Mouse (Mus musculus): ENCODE measurements at regions not wholly inside any gene's neighbourhood (a gene's known extent, or its start where the extent isn't known, plus 50 kb on each side); places are given as distances from the start of the nearest gene placed in this dataset.

DNA sequence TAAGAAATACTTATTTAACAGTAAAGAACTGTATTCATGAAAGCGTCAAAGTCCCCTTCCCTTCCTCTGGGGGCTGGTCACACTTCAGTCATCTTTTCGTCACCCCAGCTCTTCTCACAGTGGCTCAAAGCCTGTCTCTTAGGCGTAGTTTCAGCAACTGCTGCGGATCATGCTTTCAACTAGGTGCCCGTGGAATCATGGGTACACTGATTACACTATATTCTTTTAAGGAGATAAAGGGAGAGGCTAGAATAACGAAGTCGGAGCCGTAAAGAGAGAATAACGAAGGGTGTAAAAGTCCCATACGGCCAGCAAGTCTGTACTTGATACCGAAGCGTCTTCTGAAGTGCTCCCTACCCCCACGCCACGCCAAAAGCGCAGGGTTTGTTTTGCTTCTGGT is 368.7 kb downstream of the Etnk1 start:
- no peaks in the 10 kb centered on the region for H3K27me3 ChIP-seq (ENCODE audit: control insufficient read depth, insufficient read depth, insufficient read length)
- no peaks in the 10 kb centered on the region for H3K79me2 ChIP-seq (ENCODE audit: control insufficient read depth, insufficient read depth)
- no peak overlapping the region for H3K4me3 ChIP-seq
- H3K36me3 ChIP-seq (ENCODE audit: control insufficient read depth, insufficient read depth), result no peaks in the 10 kb centered on the region
- TF ChIP-seq MYOD1 (IDR thresholded peaks at IDR 0.05; ENCODE audit: control insufficient read depth in 1 of 3, insufficient read length in 2 of 3, low read depth in 2 of 3) (no peak), POLR2A (IDR thresholded peaks at IDR 0.05; ENCODE audit: insufficient read length, low read depth) (no peak), REST (IDR thresholded peaks at IDR 0.05; ENCODE audit: insufficient read depth, insufficient read length) (no peak), MAX (IDR thresholded peaks at IDR 0.05; ENCODE audit: low read depth) (no peak), TCF12 (IDR thresholded peaks at IDR 0.05; ENCODE audit: insufficient read depth, poor library complexity, severe bottlenecking) (no peak), TCF3 (IDR thresholded peaks at IDR 0.05; ENCODE audit: insufficient read length, low read depth) (no peak), MYOG (IDR thresholded peaks at IDR 0.05; ENCODE audit: control insufficient read depth in 1 of 3, insufficient read depth in 1 of 3, insufficient read length in 2 of 3, low read depth in 2 of 3) (no peak), USF1 (IDR thresholded peaks at IDR 0.05; ENCODE audit: low read depth) (no peak), POLR2AphosphoS2 (IDR thresholded peaks at IDR 0.05; ENCODE audit: insufficient read length, low read depth) (no peak), SRF (IDR thresholded peaks at IDR 0.05; ENCODE audit: control insufficient read depth, insufficient read length, low read depth) (no peak), E2F4 (IDR thresholded peaks at IDR 0.05; ENCODE audit: insufficient read depth) (no peak), CEBPB (IDR thresholded peaks at IDR 0.05; ENCODE audit: insufficient read depth, poor library complexity, severe bottlenecking) (no peak)
- no peak overlapping the region for H3ac ChIP-seq (ENCODE audit: control insufficient read depth, insufficient read length)
- H3K4me2 ChIP-seq (ENCODE audit: low read depth), result no peak overlapping the region

DNA sequence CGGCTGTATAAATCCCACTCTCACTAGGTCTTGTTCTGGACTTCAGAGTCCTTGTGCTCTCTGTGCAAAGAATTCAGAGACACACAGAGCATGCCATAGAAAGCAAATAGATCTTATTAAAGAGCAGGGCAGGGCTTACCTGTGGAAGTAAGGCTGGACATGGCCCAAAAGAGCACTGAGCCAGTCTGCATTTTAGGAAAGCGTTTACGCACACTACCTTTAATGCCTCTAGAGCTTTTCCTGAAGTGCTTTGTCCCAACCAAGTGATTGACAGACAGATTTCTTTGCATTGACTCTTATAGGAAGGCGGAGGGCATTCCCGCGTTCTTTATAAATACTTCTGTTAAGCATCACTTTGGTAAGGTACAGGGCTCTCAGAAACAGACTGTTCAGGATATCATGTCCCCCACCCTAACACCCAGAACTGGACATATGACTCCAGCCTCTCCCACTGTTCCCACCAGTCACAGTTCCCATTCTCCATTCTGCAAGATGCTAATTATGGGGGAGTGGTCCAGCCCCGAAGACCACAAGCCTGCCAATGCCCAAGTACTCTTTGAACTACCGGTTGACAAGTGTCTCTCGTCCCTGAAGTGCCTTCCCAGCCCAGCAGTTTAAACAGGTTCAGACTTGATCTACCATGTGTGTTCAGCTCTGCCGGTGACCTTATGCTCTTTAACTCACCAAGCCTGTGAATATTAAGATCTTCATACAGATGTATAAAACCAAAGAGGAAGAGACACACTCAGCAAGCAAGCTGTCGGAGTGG is 369.7 kb downstream of the Etnk1 start:
- no peaks in the 10 kb centered on the region for H3K36me3 ChIP-seq (ENCODE audit: control insufficient read depth, insufficient read depth)
- no peaks in the 10 kb centered on the region for H3K79me2 ChIP-seq (ENCODE audit: control insufficient read depth, insufficient read depth)
- no peaks in the 10 kb centered on the region for H3K27me3 ChIP-seq (ENCODE audit: control insufficient read depth, insufficient read depth, insufficient read length)
- no peak overlapping the region for H3K4me2 ChIP-seq (ENCODE audit: low read depth)
- H3ac ChIP-seq (ENCODE audit: control insufficient read depth, insufficient read length), result no peak overlapping the region
- no peak overlapping the region for H3K4me3 ChIP-seq
- no peak for TF ChIP-seq MAX (IDR thresholded peaks at IDR 0.05; ENCODE audit: low read depth)
- TF ChIP-seq TCF3 (IDR thresholded peaks at IDR 0.05; ENCODE audit: insufficient read length, low read depth), result no peak

DNA sequence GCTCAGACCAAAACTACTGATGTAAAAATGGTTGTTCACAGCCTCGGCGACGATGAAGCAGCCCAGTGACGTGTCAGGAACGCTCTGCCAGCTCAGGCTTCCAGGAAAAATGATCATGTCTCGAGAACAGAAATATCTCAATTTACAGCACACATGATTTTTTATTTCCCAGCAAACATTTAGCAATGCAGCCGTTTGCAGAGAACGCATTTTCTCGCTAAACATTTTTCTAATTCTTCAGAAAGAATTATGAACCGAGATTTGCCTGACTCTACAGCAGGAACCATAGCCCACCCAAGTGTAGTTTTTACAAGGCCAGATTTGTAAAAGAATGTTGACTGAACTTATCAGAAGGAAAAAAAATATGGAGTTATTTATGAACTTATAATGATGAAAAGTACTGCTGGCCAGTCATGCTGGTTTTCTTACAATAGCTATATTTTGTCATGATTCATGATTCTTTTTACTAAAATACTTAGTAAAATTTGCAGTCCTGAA is 380.4 kb downstream of the Etnk1 start:
- Histone ChIP-seq H3ac (ENCODE audit: control insufficient read depth, insufficient read length) (no peak overlapping the region), H3K79me2 (ENCODE audit: control insufficient read depth, insufficient read depth) (no peaks in the 10 kb centered on the region), H3K36me3 (ENCODE audit: control insufficient read depth, insufficient read depth) (no peaks in the 10 kb centered on the region), H3K4me3 (no peak overlapping the region), H3K27me3 (ENCODE audit: control insufficient read depth, insufficient read depth, insufficient read length) (no peaks in the 10 kb centered on the region), H3K4me2 (ENCODE audit: low read depth) (no peak overlapping the region)
- TF ChIP-seq MYOD1 (IDR thresholded peaks at IDR 0.05; ENCODE audit: control insufficient read depth in 1 of 3, insufficient read length in 2 of 3, low read depth in 2 of 3) (no peak), USF1 (IDR thresholded peaks at IDR 0.05; ENCODE audit: low read depth) (no peak), MYOG (IDR thresholded peaks at IDR 0.05; ENCODE audit: control insufficient read depth in 1 of 3, insufficient read depth in 1 of 3, insufficient read length in 2 of 3, low read depth in 2 of 3) (no peak), E2F4 (IDR thresholded peaks at IDR 0.05; ENCODE audit: insufficient read depth) (no peak), POLR2AphosphoS2 (IDR thresholded peaks at IDR 0.05; ENCODE audit: insufficient read length, low read depth) (no peak), SRF (IDR thresholded peaks at IDR 0.05; ENCODE audit: control insufficient read depth, insufficient read length, low read depth) (no peak), TCF12 (IDR thresholded peaks at IDR 0.05; ENCODE audit: insufficient read depth, poor library complexity, severe bottlenecking) (no peak), CEBPB (IDR thresholded peaks at IDR 0.05; ENCODE audit: insufficient read depth, poor library complexity, severe bottlenecking) (no peak)

DNA sequence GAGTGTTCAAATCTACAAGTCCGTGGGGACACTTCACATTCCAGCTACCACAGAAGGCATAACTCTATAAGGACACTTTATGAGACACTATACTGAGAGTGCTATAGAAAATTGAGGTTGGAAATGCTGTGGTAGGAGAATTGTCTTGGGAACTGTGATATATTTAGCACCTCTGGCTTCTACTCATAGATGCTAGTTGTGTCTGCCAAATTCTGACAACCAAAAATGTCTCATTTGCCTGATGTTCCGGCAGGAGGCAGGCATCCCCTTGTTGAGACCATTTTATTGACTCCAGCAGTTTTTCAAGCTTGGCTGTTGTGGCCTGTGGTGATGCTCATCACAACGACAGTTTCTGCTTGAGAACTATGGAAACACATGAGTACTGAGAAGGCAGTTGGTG is 387.9 kb downstream of the Etnk1 start:
- Histone ChIP-seq H3K27me3 (ENCODE audit: control insufficient read depth, insufficient read depth, insufficient read length) (no peaks in the 10 kb centered on the region), H3K79me2 (ENCODE audit: control insufficient read depth, insufficient read depth) (no peaks in the 10 kb centered on the region), H3ac (ENCODE audit: control insufficient read depth, insufficient read length) (no peak overlapping the region), H3K4me2 (ENCODE audit: low read depth) (no peak overlapping the region), H3K36me3 (ENCODE audit: control insufficient read depth, insufficient read depth) (no peaks in the 10 kb centered on the region), H3K4me3 (no peak overlapping the region)
- no peak for TF ChIP-seq E2F4 (IDR thresholded peaks at IDR 0.05; ENCODE audit: insufficient read depth)

DNA sequence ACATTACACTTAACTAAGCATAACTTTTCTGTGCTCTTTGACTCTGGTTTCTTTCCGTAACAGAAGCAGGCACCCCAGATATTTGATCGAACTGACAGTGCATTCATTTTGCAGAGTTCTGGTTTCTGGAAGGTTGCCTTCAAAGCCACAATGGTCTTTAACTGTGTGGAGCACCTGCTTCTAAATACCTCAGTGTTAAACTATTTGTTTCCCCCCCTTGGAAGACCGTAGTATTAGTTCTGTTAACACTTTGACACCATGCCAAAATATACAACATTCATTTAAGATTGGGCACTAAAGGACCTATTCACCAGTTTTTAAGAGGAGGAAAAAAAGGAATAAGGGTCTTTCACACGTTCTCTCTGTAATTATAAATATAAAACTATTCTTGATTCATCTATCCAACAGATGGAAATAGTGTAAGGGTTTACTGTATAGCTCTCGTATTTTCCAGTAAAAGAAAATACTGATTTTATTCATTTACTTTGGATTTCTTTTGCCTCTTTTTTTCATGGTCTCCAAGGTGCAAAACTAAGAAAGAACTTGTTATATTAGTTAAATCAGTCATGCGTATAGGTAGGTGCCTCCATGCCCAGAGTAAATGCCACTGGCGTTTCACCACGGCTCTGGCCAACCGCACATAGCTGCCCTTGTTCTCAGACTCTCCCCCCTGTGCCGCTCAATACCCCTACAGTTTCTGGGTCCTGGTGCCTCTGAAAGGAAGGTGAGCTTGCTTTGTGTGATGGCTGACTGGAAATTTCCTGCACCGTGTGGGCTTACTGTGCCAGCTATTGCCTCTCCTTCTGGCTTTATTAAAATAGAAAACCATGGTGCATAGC is 391.2 kb downstream of the Etnk1 start:
- no peak for TF ChIP-seq MYOD1 (IDR thresholded peaks at IDR 0.05; ENCODE audit: control insufficient read depth in 1 of 3, insufficient read length in 2 of 3, low read depth in 2 of 3)
- peak overlapping the region; percentile 24 for H3K4me2 ChIP-seq (ENCODE audit: low read depth)

More for the DNA sequence above, 391.2 kb downstream of the Etnk1 start:
- no peaks in the 10 kb centered on the region for H3K36me3 ChIP-seq (ENCODE audit: control insufficient read depth, insufficient read depth)
- no peaks in the 10 kb centered on the region for H3K27me3 ChIP-seq (ENCODE audit: control insufficient read depth, insufficient read depth, insufficient read length)
- no peak overlapping the region for H3K4me3 ChIP-seq
- H3ac ChIP-seq (ENCODE audit: control insufficient read depth, insufficient read length), result no peak overlapping the region
- H3K79me2 ChIP-seq (ENCODE audit: control insufficient read depth, insufficient read depth), result no peaks in the 10 kb centered on the region
